Mouse (Mus musculus) E14TG2a.4 (cell line): ENCODE measurements around the gene Plppr4.

Experiments
- CTCF ChIP-seq: conservative IDR thresholded peaks from 2 replicates; pipeline ENCODE4 v1.5.1; 2014; ENCODE audit warnings: low read length
- NANOG ChIP-seq: IDR thresholded peaks from 2 replicates; pipeline ENCODE4 v1.6.1; 2014; ENCODE audit warnings: borderline replicate concordance, low read length, mixed read lengths
- POU5F1 ChIP-seq: IDR thresholded peaks from 2 replicates; pipeline ENCODE4 v1.6.1; 2014; ENCODE audit warnings: low read length, borderline replicate concordance

DNA sequence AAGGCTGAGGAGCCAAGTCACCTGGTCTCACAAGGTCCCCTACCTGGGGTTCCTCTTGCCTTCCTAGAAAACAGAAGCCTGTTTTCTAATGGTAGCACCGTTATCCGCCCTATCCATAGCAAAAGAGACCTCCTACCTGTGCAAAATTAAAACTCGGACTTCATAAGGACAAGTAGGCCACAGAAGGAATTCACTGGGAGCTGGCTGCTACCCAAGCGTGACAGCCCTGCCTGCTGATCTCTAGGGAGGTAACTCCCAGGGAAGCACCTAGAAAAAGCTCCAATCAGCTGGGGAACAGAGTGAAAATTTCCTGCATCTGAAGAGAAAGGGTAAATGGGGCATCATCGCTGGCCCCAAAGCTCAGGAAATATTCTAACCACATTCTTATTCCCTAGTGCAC is at the start of gene Plppr4:
- TF ChIP-seq CTCF, result no peak
- TF ChIP-seq POU5F1, result no peak
- TF ChIP-seq NANOG, result no peak
